Mouse (Mus musculus) CH12.LX (cell line): ENCODE measurements around the gene Atp8b4. TPM values are rescaled to one million over a fixed set of nuclear protein-coding genes. Genes with fewer than 3 reads are reported as not detected.

Experiments used
- DNase-seq: peaks from one replicate; pipeline ENCODE4 v3.0.0-alpha.2; 2013; ENCODE audit errors: extremely low read depth
- H3K27ac ChIP-seq: 2 replicates; pipeline ENCODE4 v1.5.1; 2012; ENCODE audit warnings: low read depth, mild to moderate bottlenecking, control low read depth, moderate library complexity; ENCODE audit not compliant: insufficient read depth
- H3K27me3 ChIP-seq: replicated peaks from 2 replicates; pipeline ENCODE3; 2012; ENCODE audit warnings: inconsistent platforms
- H3K36me3 ChIP-seq, 2 experiments: replicated peaks in 1 of 2; 2 replicates each; pipeline versions ENCODE3 to v1.6.1; 2012; ENCODE audit warnings: inconsistent platforms in 1 of 2, low read length in 1 of 2, mild to moderate bottlenecking in 1 of 2, mixed read lengths in 1 of 2, moderate library complexity in 1 of 2; ENCODE audit not compliant: control insufficient read depth in 1 of 2, insufficient read depth in 1 of 2
- H3K4me1 ChIP-seq, 2 experiments: 2 replicates each; pipeline ENCODE4 v1.6.1; 2012; ENCODE audit warnings: inconsistent platforms in 1 of 2, moderate library complexity in 1 of 2; ENCODE audit not compliant: insufficient read depth in 2 of 2, control insufficient read depth in 1 of 2
- H3K4me2 ChIP-seq: 2 replicates; pipeline ENCODE4 v1.6.1; 2012; ENCODE audit warnings: low read depth, mild to moderate bottlenecking, control low read depth; ENCODE audit not compliant: poor library complexity, insufficient read depth, severe bottlenecking
- H3K4me3 ChIP-seq, 3 experiments: fragments of 150-350 bp in 1 of 3; sonication (generic) in 1 of 3; replicated peaks in 1 of 3; 2 replicates each; pipeline versions ENCODE3 to v1.5.1; 2011 to 2012; ENCODE audit warnings: low read depth in 2 of 3, low read length in 2 of 3, mild to moderate bottlenecking in 2 of 3, moderate library complexity in 2 of 3, control low read depth in 1 of 3, improper control_type of control experiment in 1 of 3, inconsistent platforms in 1 of 3, mixed read lengths in 1 of 3; ENCODE audit not compliant: poor library complexity in 1 of 3
- H3K79me2 ChIP-seq: replicated peaks from 2 replicates; pipeline ENCODE4 v1.6.1; 2012; ENCODE audit warnings: mild to moderate bottlenecking, moderate library complexity; ENCODE audit not compliant: control insufficient read depth, poor library complexity, insufficient read depth, severe bottlenecking; ENCODE audit errors: extremely low read depth
- H3K9ac ChIP-seq: 2 replicates; pipeline ENCODE4 v1.6.1; 2012; ENCODE audit warnings: low read depth, mild to moderate bottlenecking, control low read depth, moderate library complexity; ENCODE audit not compliant: insufficient read depth
- H3K9me3 ChIP-seq: replicated peaks from 2 replicates; pipeline ENCODE3; 2012; ENCODE audit warnings: low read length, inconsistent platforms, mixed read lengths
- BHLHE40 ChIP-seq: IDR thresholded peaks from 2 replicates; pipeline ENCODE4 v1.6.1; 2011; ENCODE audit warnings: mild to moderate bottlenecking, low read depth, low read length, improper control_type of control experiment
- CHD2 ChIP-seq: IDR thresholded peaks from 2 replicates; pipeline ENCODE4 v1.6.1; 2011; ENCODE audit warnings: low read length, improper control_type of control experiment
- CTCF ChIP-seq, 2 experiments: IDR thresholded peaks in 1 of 2; conservative IDR thresholded peaks in 1 of 2; 2 replicates each; pipeline ENCODE4 v1.5.1; 2011 to 2012; ENCODE audit warnings: low read depth in 2 of 2, low read length in 2 of 2, improper control_type of control experiment in 1 of 2, inconsistent platforms in 1 of 2, mild to moderate bottlenecking in 1 of 2, moderate library complexity in 1 of 2
- ETS1 ChIP-seq: conservative IDR thresholded peaks from 2 replicates; pipeline ENCODE4 v1.6.1; 2012; ENCODE audit warnings: low read depth, mild to moderate bottlenecking, inconsistent platforms, low read length, improper control_type of control experiment, moderate library complexity
- GABPA ChIP-seq: IDR thresholded peaks from 2 replicates; pipeline ENCODE4 v1.6.1; 2012; ENCODE audit warnings: low read depth, low read length, improper control_type of control experiment, inconsistent platforms; ENCODE audit not compliant: insufficient replicate concordance
- HCFC1 ChIP-seq: IDR thresholded peaks from 2 replicates; pipeline ENCODE4 v1.6.1; 2012; ENCODE audit warnings: low read depth, mild to moderate bottlenecking, inconsistent platforms, low read length, improper control_type of control experiment
- MAFK ChIP-seq: IDR thresholded peaks from 2 replicates; pipeline ENCODE4 v1.6.1; 2011; ENCODE audit warnings: low read length, improper control_type of control experiment; ENCODE audit not compliant: insufficient replicate concordance
- MAX ChIP-seq: IDR thresholded peaks from 2 replicates; pipeline ENCODE4 v1.6.1; 2011; ENCODE audit warnings: low read length, improper control_type of control experiment
- MAZ ChIP-seq: IDR thresholded peaks from 2 replicates; pipeline ENCODE4 v1.6.1; 2012; ENCODE audit warnings: low read depth, mild to moderate bottlenecking, inconsistent platforms, low read length, improper control_type of control experiment, moderate library complexity
- MEF2A ChIP-seq: IDR thresholded peaks from 2 replicates; pipeline ENCODE4 v1.6.1; 2014; ENCODE audit warnings: low read depth, mild to moderate bottlenecking, inconsistent platforms, low read length, improper control_type of control experiment, borderline replicate concordance
- MYC ChIP-seq: IDR thresholded peaks from 2 replicates; pipeline ENCODE4 v1.6.1; 2011; ENCODE audit warnings: low read depth, mild to moderate bottlenecking, improper control_type of control experiment, low read length
- NELFE ChIP-seq: IDR thresholded peaks from 2 replicates; pipeline ENCODE4 v1.6.1; 2011; ENCODE audit warnings: low read depth, low read length, improper control_type of control experiment
- NRF1 ChIP-seq: IDR thresholded peaks from 2 replicates; pipeline ENCODE4 v1.6.1; 2014; ENCODE audit warnings: low read depth, mild to moderate bottlenecking, inconsistent platforms, low read length, improper control_type of control experiment, moderate library complexity
- POLR2A ChIP-seq: IDR thresholded peaks from 2 replicates; pipeline ENCODE4 v1.6.1; 2011; ENCODE audit warnings: low read depth, mild to moderate bottlenecking, improper control_type of control experiment, low read length
- RAD21 ChIP-seq: IDR thresholded peaks from 2 replicates; pipeline ENCODE4 v1.6.1; 2011; ENCODE audit warnings: low read depth, mild to moderate bottlenecking, low read length, improper control_type of control experiment, moderate library complexity
- SMC3 ChIP-seq: IDR thresholded peaks from 2 replicates; pipeline ENCODE4 v1.6.1; 2011; ENCODE audit warnings: low read depth, low read length, improper control_type of control experiment
- TBP ChIP-seq: conservative IDR thresholded peaks from 2 replicates; pipeline ENCODE4 v1.6.1; 2011; ENCODE audit warnings: low read depth, low read length, improper control_type of control experiment
- TCF12 ChIP-seq: IDR thresholded peaks from 2 replicates; pipeline ENCODE4 v1.6.1; 2014; ENCODE audit warnings: low read depth, mild to moderate bottlenecking, inconsistent platforms, low read length, improper control_type of control experiment
- UBTF ChIP-seq: IDR thresholded peaks from 2 replicates; pipeline ENCODE4 v1.6.1; 2012; ENCODE audit warnings: low read depth, mild to moderate bottlenecking, inconsistent platforms, low read length, improper control_type of control experiment, moderate library complexity
- USF1 ChIP-seq: IDR thresholded peaks from 2 replicates; pipeline ENCODE4 v1.6.1; 2014; ENCODE audit warnings: low read depth, mild to moderate bottlenecking, inconsistent platforms, low read length, improper control_type of control experiment
- ZKSCAN1 ChIP-seq: IDR thresholded peaks from 2 replicates; pipeline ENCODE4 v1.6.1; 2012; ENCODE audit warnings: low read depth, inconsistent platforms, low read length, improper control_type of control experiment, borderline replicate concordance
- ZNF384 ChIP-seq: IDR thresholded peaks from 2 replicates; pipeline ENCODE4 v1.6.1; 2012; ENCODE audit warnings: low read depth, low read length, improper control_type of control experiment, inconsistent platforms
- dilution Hi-C: fragments of 300-500 bp; cut with MboI; formaldehyde crosslinking; loops from 2 replicates; pipeline ENCODE4 v1.14.3; 2020; ENCODE audit warnings: low sequenced_read_pairs; ENCODE audit not compliant: extremely low pct_unique_long_range_greater_than_20kb, extremely low pct_ligation_motif_present
- in situ Hi-C: fragments of 300-500 bp; cut with MboI; formaldehyde crosslinking; loops from 3 replicates; pipeline ENCODE4 v1.14.3; 2019; ENCODE audit warnings: low sequenced_read_pairs, low pct_ligation_motif_present, low pct_unique_long_range_greater_than_20kb, mixed read lengths
- polyA plus RNA-seq: library from polyadenylated mRNA; unstranded; fragments of >175 nt; gene quantifications from 2 replicates; pipeline ENCODE4 v1.2.1, GENCODE M21; 2012; ENCODE audit warnings: low read depth; ENCODE audit not compliant: insufficient read length
- total RNA-seq, 2 experiments: library from RNA; depleted of rRNA; stranded (reverse); fragments of 300-350 nt in 1 of 2; fragments of >200 nt in 1 of 2; gene quantifications; 2 replicates each; pipeline ENCODE4 v1.2.3; 2012 to 2014

The Atp8b4 gene
- total and polyA plus RNA-seq, 3 experiments: 0.50 to 1.9 (median 0.79) TPM

- H3K4me1 ChIP-seq: peaks cover 15 to 46% of the 10 kb centered on the region in 2 experiments
- TF ChIP-seq MAFK (no peak), BHLHE40 (0 out of 2 replicates have a peak, but pooled peaks have one; percentile 33), NELFE (no peak)
Measured at GRCm38 (mm10) chr2:126492713-126493112, 7.8 kb downstream of the Atp8b4 start.

DNA sequence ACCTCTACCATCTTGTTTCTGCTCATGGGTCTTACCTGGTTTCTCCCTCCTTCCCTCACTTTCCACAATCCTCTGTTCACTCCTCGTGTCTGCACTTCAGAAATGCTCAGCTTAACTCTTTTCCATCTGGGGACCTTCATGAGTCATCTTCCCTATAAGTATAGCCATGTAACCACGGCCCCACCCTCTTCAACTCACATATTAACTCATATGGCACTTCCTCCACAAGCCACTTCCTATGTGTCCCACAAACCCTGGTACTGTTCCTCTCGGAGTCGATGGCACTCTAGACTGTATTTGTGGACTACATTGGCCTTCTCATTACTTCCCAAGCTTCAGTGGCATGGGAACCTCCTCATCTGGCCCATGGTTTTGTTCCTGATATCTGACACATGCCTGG, 9.0 kb downstream of the Atp8b4 start:
- Histone ChIP-seq H3K79me2 (no peaks in the 10 kb centered on the region), H3K36me3 (no peaks in the 10 kb centered on the region), H3K9me3 (no peaks in the 10 kb centered on the region), H3K4me1 (peaks cover 14 to 46% of the 10 kb centered on the region in 2 experiments), H3K9ac (no peak overlapping the region), H3K27me3 (no peaks in the 10 kb centered on the region), H3K4me2 (no peak overlapping the region), H3K4me3 (no peak overlapping the region), H3K27ac (no peak overlapping the region)
- in situ Hi-C loops (no loop called here), dilution Hi-C loops (no loop called here)
- TF ChIP-seq ETS1: no peak
- TF ChIP-seq POLR2A: no peak
- TF ChIP-seq ZKSCAN1: no peak
- TF ChIP-seq SMC3: no peak
- TF ChIP-seq MAFK: no peak
- TF ChIP-seq GABPA: no peak
- TF ChIP-seq CTCF (conservative IDR thresholded peaks at IDR 0.05 in 1 of 2, IDR thresholded peaks at IDR 0.05 in 1 of 2; ENCODE audit: low read depth in 2 of 2, low read length in 2 of 2): no peak
- TF ChIP-seq RAD21: no peak
- no peak for TF ChIP-seq USF1
- TF ChIP-seq ZNF384: no peak
- TF ChIP-seq MAX: no peak
- no peak for TF ChIP-seq MAZ
- no peak for TF ChIP-seq MYC
- no peak for DNase-seq

More at GRCm38 (mm10) chr2:126492713-126493112, 7.8 kb downstream of the Atp8b4 start:
- no peak for DNase-seq
- dilution Hi-C loops (no loop called here), in situ Hi-C loops (no loop called here)
- Histone ChIP-seq H3K27me3 (no peaks in the 10 kb centered on the region), H3K4me2 (no peak overlapping the region), H3K27ac (no peak overlapping the region), H3K9me3 (no peaks in the 10 kb centered on the region), H3K36me3 (no peaks in the 10 kb centered on the region), H3K79me2 (no peaks in the 10 kb centered on the region), H3K4me3 (no peak overlapping the region), H3K9ac (no peak overlapping the region)

- no peaks in the 10 kb centered on the region for H3K79me2 ChIP-seq
- peaks cover 8 to 37% of the 10 kb centered on the region in 2 experiments; a peak in 3 of 4 replicates for H3K4me1 ChIP-seq
- H3K27ac ChIP-seq: no peak overlapping the region
- dilution Hi-C loops: no loop called here
- peaks cover 0 to 2% of the 10 kb centered on the region in 2 experiments for H3K36me3 ChIP-seq
- no peak for TF ChIP-seq CHD2
- TF ChIP-seq MEF2A: no peak
- no peak for TF ChIP-seq UBTF
- TF ChIP-seq TCF12: no peak
- TF ChIP-seq TBP: no peak
- no peak for TF ChIP-seq GABPA
- no peak for TF ChIP-seq ZKSCAN1
- TF ChIP-seq MAX: no peak
- TF ChIP-seq HCFC1: no peak
- TF ChIP-seq USF1: no peak
- TF ChIP-seq CTCF (conservative IDR thresholded peaks at IDR 0.05 in 1 of 2, IDR thresholded peaks at IDR 0.05 in 1 of 2; ENCODE audit: low read depth in 2 of 2, low read length in 2 of 2): no peak
- TF ChIP-seq NRF1: no peak
- no peaks in the 10 kb centered on the region for H3K9me3 ChIP-seq
- in situ Hi-C loops: no loop called here
- no peak overlapping the region for H3K4me3 ChIP-seq
- H3K27me3 ChIP-seq: no peaks in the 10 kb centered on the region
- H3K4me2 ChIP-seq: no peak overlapping the region
- no peak for DNase-seq
- no peak overlapping the region for H3K9ac ChIP-seq
Measured at GRCm38 (mm10) chr2:126490573-126490972, 9.9 kb downstream of the Atp8b4 start.
